Mouse (Mus musculus) induced T-regulatory cell, adult 2 months (primary cell): Measurements from ENCODE around the gene Gnpat.
A peak's percentile ranks its signal among the peaks of the same experiment; 100 is the strongest.

Experiments used
- DNase-seq: peaks from one replicate; pipeline ENCODE4 v3.0.0-alpha.2; 2012; ENCODE audit warnings: low read depth

The Gnpat gene

GRCm38 (mm10) chr8:124903198-124903597 lies 40.4 kb downstream of the Gnpat start:
- no peak for DNase-seq

- DNase-seq: no peak
Measured at GRCm38 (mm10) chr8:124905482-124905881, 42.6 kb downstream of the Gnpat start.

- no peak for DNase-seq
Measured at GRCm38 (mm10) chr8:124909936-124910335, 47.1 kb downstream of the Gnpat start.

- DNase-seq: no peak
Measured at GRCm38 (mm10) chr8:124910349-124910748, 47.5 kb downstream of the Gnpat start.

- DNase-seq: no peak
Measured at GRCm38 (mm10) chr8:124911938-124912872, 49.4 kb downstream of the Gnpat start.

- DNase-seq: no peak
Measured at GRCm38 (mm10) chr8:124914061-124914460, 51.2 kb downstream of the Gnpat start.

- no peak for DNase-seq
Measured at GRCm38 (mm10) chr8:124917741-124918484, 55.1 kb downstream of the Gnpat start.

- no peak for DNase-seq
Measured at GRCm38 (mm10) chr8:124921369-124922279, 58.8 kb downstream of the Gnpat start.

GRCm38 (mm10) chr8:124922490-124923089 lies 59.8 kb downstream of the Gnpat start:
- DNase-seq: no peak

GRCm38 (mm10) chr8:124923971-124924652 lies 61.3 kb downstream of the Gnpat start:
- no peak for DNase-seq

GRCm38 (mm10) chr8:124925544-124926266 lies 62.9 kb downstream of the Gnpat start:
- no peak for DNase-seq

- no peak for DNase-seq
Measured at GRCm38 (mm10) chr8:124926351-124926771, 63.5 kb downstream of the Gnpat start.

- no peak for DNase-seq
Measured at GRCm38 (mm10) chr8:124929006-124929405, 66.2 kb downstream of the Gnpat start.

- no peak for DNase-seq
Measured at GRCm38 (mm10) chr8:124930086-124930485, 67.3 kb downstream of the Gnpat start.

- peak; percentile 24 for DNase-seq
Measured at GRCm38 (mm10) chr8:124930649-124931048, 67.8 kb downstream of the Gnpat start.

GRCm38 (mm10) chr8:124932435-124932834 lies 69.6 kb downstream of the Gnpat start:
- DNase-seq: no peak

- no peak for DNase-seq
Measured at GRCm38 (mm10) chr8:124935116-124935515, 72.3 kb downstream of the Gnpat start.

- DNase-seq: no peak
Measured at GRCm38 (mm10) chr8:124936699-124937098, 73.9 kb downstream of the Gnpat start.

GRCm38 (mm10) chr8:124937293-124937692 lies 74.5 kb downstream of the Gnpat start:
- no peak for DNase-seq
